Mouse (Mus musculus) spleen, embryonic (tissue): ENCODE results near the gene Ttc13.

Experiments
- CTCF ChIA-PET: fragments of 350-600 bp; sonication (Branson Sonifier 250); formaldehyde crosslinking; loops from one replicate; lab custom pipeline; 2022; lab: Charles Lee

Gene Ttc13

DNA sequence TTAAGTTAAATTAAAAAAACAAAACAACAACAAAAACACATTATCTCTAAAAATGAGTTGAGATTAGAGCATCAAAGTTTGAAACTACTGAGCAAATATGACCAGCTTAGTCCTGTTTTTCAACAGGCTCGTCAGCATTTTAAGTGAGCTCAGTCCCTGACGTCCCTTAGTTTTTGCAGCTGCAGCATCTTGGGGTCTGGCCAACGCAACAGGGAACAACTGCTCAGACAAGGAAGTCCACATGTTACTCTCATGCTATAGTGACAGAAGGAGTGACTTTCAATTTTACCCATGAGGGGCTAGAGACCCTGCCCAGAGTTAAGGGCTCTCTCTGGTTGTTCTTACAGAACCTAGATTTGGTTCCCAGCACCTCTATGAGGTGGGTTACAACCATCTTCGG lies 17.4 kb downstream of the Ttc13 start:
- CTCF ChIA-PET = no interaction called here

DNA sequence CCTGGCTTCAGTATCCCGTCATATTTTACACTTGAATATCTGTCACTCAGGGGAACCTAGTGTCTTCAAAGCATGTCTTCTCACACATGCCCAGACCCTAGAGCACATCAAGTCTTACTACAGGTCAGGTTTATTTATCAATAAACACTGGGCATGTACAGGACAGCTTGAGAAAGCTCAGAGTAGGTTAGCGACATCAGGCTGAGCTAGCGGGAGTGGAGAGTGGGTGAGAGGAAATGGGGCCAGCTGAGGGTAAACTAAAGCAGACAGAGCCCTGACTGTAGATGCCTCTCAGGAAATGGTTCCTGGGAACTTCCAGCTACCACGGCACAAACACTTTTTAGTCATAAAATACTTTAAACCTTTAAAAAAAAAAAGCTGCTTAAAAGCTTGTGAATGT lies 18.3 kb downstream of the Ttc13 start:
- CTCF ChIA-PET = no interaction called here

GRCm38 (mm10) chr8:124702183-124702582 lies 19.6 kb downstream of the Ttc13 start:
- CTCF ChIA-PET = interaction anchor here (1.5 kb wide), 1 partner anchor 25 kb away, joined by 3 read pairs; no protein-coding TSS in a partner anchor

- CTCF ChIA-PET = interaction anchor here (1.5 kb wide), 1 partner anchor 24 kb away, joined by 3 read pairs; no protein-coding TSS in a partner anchor
Observed at GRCm38 (mm10) chr8:124701023-124701422, 20.8 kb downstream of the Ttc13 start.

GRCm38 (mm10) chr8:124700271-124700670 lies 21.5 kb downstream of the Ttc13 start:
- CTCF ChIA-PET = no interaction called here

- CTCF ChIA-PET = interaction anchor here (0.5 kb wide), 1 partner anchor 44 kb away, joined by 3 read pairs; no protein-coding TSS in a partner anchor
Observed at GRCm38 (mm10) chr8:124695424-124696100, 26.2 kb downstream of the Ttc13 start.

DNA sequence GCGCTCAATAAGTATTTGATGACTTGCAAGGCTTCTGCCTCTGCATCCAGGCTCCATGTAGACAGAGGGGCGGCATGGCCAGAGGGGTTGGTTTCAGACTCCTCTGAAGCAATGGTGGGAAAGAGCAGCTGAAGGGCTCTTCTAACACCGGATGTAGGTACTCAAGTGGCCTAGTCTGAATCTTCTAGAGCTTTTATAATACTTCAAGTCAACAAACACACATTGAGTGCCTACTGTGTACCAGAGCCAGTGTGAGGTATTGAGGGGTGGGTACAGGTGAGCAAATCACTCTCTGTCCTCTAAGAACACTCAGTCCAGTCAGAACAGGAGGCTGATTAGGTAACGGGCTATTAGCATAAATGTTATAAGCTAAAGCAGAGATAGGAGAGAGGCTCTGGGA lies 30.1 kb downstream of the Ttc13 start:
- CTCF ChIA-PET = no interaction called here

DNA sequence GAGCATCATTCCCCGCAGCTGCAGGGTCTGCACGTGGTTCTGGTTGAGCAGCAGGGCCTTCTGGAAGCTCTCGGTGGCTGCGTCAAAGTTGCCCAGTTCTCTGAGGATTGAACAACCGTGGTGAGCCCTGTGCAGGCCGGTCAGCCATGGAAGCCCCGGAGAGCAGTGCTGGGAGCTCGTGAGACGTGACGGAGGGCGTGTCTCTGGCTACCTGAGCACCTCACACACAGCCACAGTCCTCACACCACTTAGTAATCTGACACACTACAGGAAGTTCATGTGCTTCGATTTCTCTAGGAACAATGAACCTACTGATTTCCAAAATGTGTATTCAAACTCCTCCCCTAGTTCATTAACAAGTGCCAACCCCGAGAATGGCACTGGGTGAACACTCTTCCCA lies 32.9 kb downstream of the Ttc13 start:
- CTCF ChIA-PET = no interaction called here

GRCm38 (mm10) chr8:124682218-124682617 lies 39.6 kb downstream of the Ttc13 start:
- CTCF ChIA-PET = no interaction called here

GRCm38 (mm10) chr8:124681792-124682157 lies 40.0 kb downstream of the Ttc13 start:
- CTCF ChIA-PET = no interaction called here

DNA sequence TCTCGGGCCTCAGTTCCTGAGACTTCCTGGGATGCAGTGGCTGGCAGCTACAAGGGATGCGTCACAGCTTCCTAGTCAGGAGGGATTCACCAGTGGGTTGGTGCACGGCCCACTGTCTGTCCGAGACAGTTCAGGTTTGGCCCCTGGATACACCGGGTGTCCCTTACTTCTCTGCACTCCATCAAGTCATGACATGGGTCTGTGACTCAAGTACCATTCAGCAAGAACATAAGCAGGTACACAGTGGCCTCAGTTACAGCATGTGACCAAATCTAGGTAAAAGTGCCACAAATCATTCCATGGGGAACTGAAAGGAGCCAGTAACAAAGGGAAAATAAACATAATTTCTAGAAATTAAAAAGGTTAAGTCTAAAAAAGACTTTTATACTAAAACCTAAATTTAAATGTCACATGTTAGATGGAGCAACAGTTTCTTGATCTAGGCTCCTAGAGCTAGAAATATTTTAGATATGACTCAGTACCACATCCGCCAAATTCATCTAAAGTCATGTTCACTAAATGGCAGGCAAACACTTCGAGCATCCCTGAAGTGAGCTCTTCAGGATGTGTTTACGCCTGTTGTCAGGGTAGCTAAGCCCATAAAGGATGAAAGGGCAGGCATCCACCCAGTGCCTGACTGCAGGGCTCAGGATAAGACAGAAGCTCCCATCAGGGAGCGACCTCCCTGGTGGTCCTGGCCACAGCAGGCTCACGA lies 40.5 kb downstream of the Ttc13 start:
- CTCF ChIA-PET = no interaction called here

DNA sequence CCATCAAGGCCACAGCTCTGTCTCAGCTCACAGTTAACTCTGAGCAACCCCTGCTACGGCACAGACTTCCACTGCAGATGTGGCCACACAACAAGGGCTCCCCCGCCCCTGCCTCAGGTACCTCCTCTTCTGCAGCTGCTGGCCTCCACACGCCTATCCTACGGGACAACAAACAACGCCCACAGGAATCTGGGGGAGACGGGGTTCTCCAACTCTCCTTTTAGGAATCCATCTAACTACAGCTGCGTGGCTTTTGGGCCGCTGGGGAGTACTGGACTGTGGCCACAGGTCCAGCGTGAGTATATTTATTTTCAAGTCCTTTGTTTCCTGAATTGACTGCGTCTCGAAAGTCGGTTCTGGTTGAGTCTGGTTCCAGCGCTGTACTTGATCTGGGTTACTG lies 43.5 kb downstream of the Ttc13 start:
- CTCF ChIA-PET = no interaction called here

GRCm38 (mm10) chr8:124677486-124677885 lies 44.3 kb downstream of the Ttc13 start:
- CTCF ChIA-PET = interaction anchor here (1.0 to 1.1 kb wide), 2 partner anchors 24 to 61 kb away, joined by 3 read pairs; no protein-coding TSS in a partner anchor

- CTCF ChIA-PET = interaction anchor here (1.0 to 1.1 kb wide), 2 partner anchors 25 to 60 kb away, joined by 3 read pairs; no protein-coding TSS in a partner anchor
Observed at GRCm38 (mm10) chr8:124677078-124677477, 44.7 kb downstream of the Ttc13 start.

- CTCF ChIA-PET = interaction anchor here (1.0 to 1.1 kb wide), 2 partner anchors 25 to 60 kb away, joined by 3 read pairs; no protein-coding TSS in a partner anchor
Observed at GRCm38 (mm10) chr8:124676661-124677060, 45.1 kb downstream of the Ttc13 start.

DNA sequence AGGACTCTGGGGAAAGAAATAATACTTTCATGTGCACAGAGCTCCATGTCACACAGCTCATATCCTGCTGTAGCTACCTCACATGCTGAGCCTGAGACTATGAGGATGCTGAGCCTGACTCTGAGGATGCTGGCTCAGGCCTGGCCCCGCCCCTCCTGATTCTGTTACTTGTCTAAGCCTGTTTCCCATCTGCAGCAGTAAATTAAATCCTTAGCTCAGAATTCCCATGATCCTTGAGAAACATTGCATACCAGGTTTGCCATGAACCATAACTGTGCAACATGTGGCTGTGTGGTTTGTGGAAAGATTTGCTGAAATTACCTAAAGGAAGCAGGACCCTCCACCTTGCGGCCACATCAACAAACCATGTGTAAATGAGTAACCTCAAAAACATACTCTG lies 49.4 kb downstream of the Ttc13 start:
- CTCF ChIA-PET = no interaction called here

- CTCF ChIA-PET = no interaction called here
Observed at GRCm38 (mm10) chr8:124668798-124669197, 53.0 kb downstream of the Ttc13 start.

- CTCF ChIA-PET = interaction anchor here (0.7 kb wide), 1 partner anchor 1935 kb away, joined by 3 read pairs; no protein-coding TSS in a partner anchor
Observed at GRCm38 (mm10) chr8:124664414-124664813, 57.4 kb downstream of the Ttc13 start.

DNA sequence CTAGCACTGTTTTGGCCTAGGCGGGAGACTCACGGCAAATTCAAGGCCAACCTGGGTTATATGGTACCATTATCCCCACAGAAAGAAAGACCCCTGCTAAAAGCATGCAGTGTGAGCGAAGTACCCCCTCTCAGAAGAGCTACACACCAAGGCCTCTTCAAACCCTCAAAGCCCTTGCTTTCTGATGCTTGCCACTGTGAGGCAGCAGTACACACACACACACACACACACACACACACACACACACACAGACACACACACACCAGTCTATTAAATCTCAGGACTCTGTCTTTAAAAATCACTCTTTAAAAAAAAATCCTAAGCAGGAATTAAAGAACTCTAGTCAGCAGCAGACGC lies 57.9 kb downstream of the Ttc13 start:
- CTCF ChIA-PET = interaction anchor here (0.6 kb wide), 1 partner anchor 1225 kb away, joined by 3 read pairs; no protein-coding TSS in a partner anchor

- CTCF ChIA-PET = interaction anchor here (0.6 kb wide), 1 partner anchor 1224 kb away, joined by 3 read pairs; no protein-coding TSS in a partner anchor
Observed at GRCm38 (mm10) chr8:124663112-124663873, 58.5 kb downstream of the Ttc13 start, which contains the start of gene 2310022B05Rik. Gene 2310022B05Rik, minus strand, starts transcription at chr8:124663369.

- CTCF ChIA-PET = no interaction called here
Observed at GRCm38 (mm10) chr8:124662446-124663111, 59.2 kb downstream of the Ttc13 start.
